In the genomic region with DNA sequence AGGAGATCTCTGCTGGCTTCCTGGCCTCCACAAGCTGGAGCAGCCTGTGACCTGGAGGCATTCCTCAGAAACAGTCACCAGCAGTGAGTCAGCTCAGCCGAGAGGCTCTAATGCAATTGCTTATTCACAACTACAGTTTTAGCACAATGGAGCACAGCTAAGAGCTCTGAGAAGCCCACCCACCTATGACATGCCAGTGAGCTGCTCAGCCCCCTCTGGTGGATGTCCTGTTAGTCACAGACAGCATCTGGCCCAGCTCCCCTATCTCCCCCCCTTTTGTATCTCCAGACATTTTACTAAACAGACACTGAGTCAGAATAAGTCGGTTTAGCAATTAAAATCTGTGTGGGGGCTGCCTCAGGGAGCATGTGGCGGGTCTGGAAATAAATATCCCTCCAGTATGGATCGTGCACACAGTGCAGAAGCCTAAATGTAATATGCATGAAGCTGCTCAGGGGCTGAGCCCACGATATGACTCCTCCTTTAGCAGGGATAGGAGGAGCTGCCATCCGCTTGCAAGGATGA, we compare ENCODE assay signal across 9 mouse cellular contexts.
A peak's percentile ranks its signal among the peaks of the same experiment; 100 is the strongest.
DNase-seq lines count a peak whose midpoint lies in the region; ATAC-seq and TF ChIP-seq lines count a peak whose summit lies in the region.
"Had no signal": no experiment of that assay in that cellular context is flagged by ENCODE, and none has a peak within 500 bp of the region (broad histone marks: within the 10 kb centered on the region; RNA-seq: fewer than 3 reads in every experiment).

No protein-coding gene starts in this region.

- H3K4me2 ChIP-seq in lung, embryonic 16.5 days (ENCODE audit: low read depth, low read length) = no peak overlapping the region
- H3K4me2 ChIP-seq in embryonic facial prominence, embryonic 15.5 days (replicated peaks) = peak overlapping the region; percentile 31
- H3K4me2 ChIP-seq in intestine, postnatal 0 days (replicated peaks; ENCODE audit: low read depth) = no peak overlapping the region
- peak overlapping the region; percentile 26 for H3K4me2 ChIP-seq in midbrain, embryonic 12.5 days (replicated peaks)

- peak; percentile 55 for TF ChIP-seq CTCF in intestine, postnatal 0 days (IDR thresholded peaks at IDR 0.05; ENCODE audit: low read depth)

- ATAC-seq in lung, embryonic 16.5 days (ENCODE audit: low read depth) = peak; percentile 44
- ATAC-seq in embryonic facial prominence, embryonic 15.5 days (ENCODE audit: insufficient number of reproducible peaks, low FRiP score, low TSS enrichment, low read depth) = peak; percentile 81
- ATAC-seq in intestine, postnatal 0 days = no peak
- peak; percentile 90 for ATAC-seq in midbrain, embryonic 12.5 days (ENCODE audit: low FRiP score, low read depth)
- ATAC-seq in inflammation-experienced regulatory T-cells, adult 6 months = no peak

- no peak overlapping the region for H3K9ac ChIP-seq in lung, embryonic 16.5 days (ENCODE audit: low read length)
- no peak overlapping the region for H3K9ac ChIP-seq in embryonic facial prominence, embryonic 15.5 days
- H3K9ac ChIP-seq in intestine, postnatal 0 days (ENCODE audit: low read depth, low read length) = no peak overlapping the region
- no peak overlapping the region for H3K9ac ChIP-seq in midbrain, embryonic 12.5 days (replicated peaks)
- H3K9ac ChIP-seq: liver, embryonic 14.5 days had no signal

- no peaks in the 10 kb centered on the region for H3K27me3 ChIP-seq in lung, embryonic 16.5 days (ENCODE audit: control insufficient read depth, insufficient read depth, low read depth, low read length)
- H3K27me3 ChIP-seq in embryonic facial prominence, embryonic 15.5 days = no peaks in the 10 kb centered on the region
- no peaks in the 10 kb centered on the region for H3K27me3 ChIP-seq in intestine, postnatal 0 days (replicated peaks; ENCODE audit: control insufficient read depth, insufficient read depth, low read length)
- 0 out of 2 replicates have a peak, but pooled peaks cover 1% of the 10 kb centered on the region for H3K27me3 ChIP-seq in midbrain, embryonic 12.5 days

- no peaks in the 10 kb centered on the region for H3K9me3 ChIP-seq in lung, embryonic 16.5 days (ENCODE audit: control insufficient read depth, low read length)
- H3K9me3 ChIP-seq in embryonic facial prominence, embryonic 15.5 days (replicated peaks) = no peaks in the 10 kb centered on the region
- no peaks in the 10 kb centered on the region for H3K9me3 ChIP-seq in intestine, postnatal 0 days (ENCODE audit: control insufficient read depth)
- H3K9me3 ChIP-seq in midbrain, embryonic 12.5 days = no peaks in the 10 kb centered on the region

- no peak overlapping the region for H3K4me3 ChIP-seq in lung, embryonic 16.5 days (ENCODE audit: low read length)
- H3K4me3 ChIP-seq in embryonic facial prominence, embryonic 15.5 days (replicated peaks) = no peak overlapping the region
- H3K4me3 ChIP-seq in intestine, postnatal 0 days (ENCODE audit: low read depth, low read length) = no peak overlapping the region
- no peak overlapping the region for H3K4me3 ChIP-seq in midbrain, embryonic 12.5 days

- H3K27ac ChIP-seq in lung, embryonic 16.5 days (ENCODE audit: low read length) = no peak overlapping the region
- peak overlapping the region; percentile 81 for H3K27ac ChIP-seq in embryonic facial prominence, embryonic 15.5 days (replicated peaks)
- no peak overlapping the region for H3K27ac ChIP-seq in intestine, postnatal 0 days (ENCODE audit: low read depth, low read length)
- H3K27ac ChIP-seq in midbrain, embryonic 12.5 days (replicated peaks) = peak overlapping the region; percentile 71
- H3K27ac ChIP-seq: liver, embryonic 14.5 days had no signal

- H3K4me1 ChIP-seq in lung, embryonic 16.5 days (replicated peaks; ENCODE audit: control insufficient read depth, insufficient read depth, low read length) = no peaks in the 10 kb centered on the region
- H3K4me1 ChIP-seq in embryonic facial prominence, embryonic 15.5 days = peaks cover 18% of the 10 kb centered on the region
- no peaks in the 10 kb centered on the region for H3K4me1 ChIP-seq in intestine, postnatal 0 days (replicated peaks; ENCODE audit: control insufficient read depth, insufficient read depth, low read length)
- H3K4me1 ChIP-seq in midbrain, embryonic 12.5 days = peaks cover 14% of the 10 kb centered on the region

- no peaks in the 10 kb centered on the region for H3K36me3 ChIP-seq in lung, embryonic 16.5 days (ENCODE audit: control insufficient read depth, insufficient read depth, low read length)
- no peaks in the 10 kb centered on the region for H3K36me3 ChIP-seq in embryonic facial prominence, embryonic 15.5 days
- H3K36me3 ChIP-seq in intestine, postnatal 0 days (ENCODE audit: control insufficient read depth, insufficient read depth) = no peaks in the 10 kb centered on the region
- no peaks in the 10 kb centered on the region for H3K36me3 ChIP-seq in midbrain, embryonic 12.5 days

- WGBS in lung, embryonic 16.5 days = 35% methylated on average over 6 of the region's 6 CpGs
- 9% methylated on average over 6 of the region's 6 CpGs for WGBS in embryonic facial prominence, embryonic 15.5 days
- 40% methylated on average over 6 of the region's 6 CpGs for WGBS in intestine, postnatal 0 days
- WGBS in midbrain, embryonic 12.5 days = 18% methylated on average over 6 of the region's 6 CpGs

- DNase-seq in lung, postnatal 25 days (ENCODE audit: low spot score) = no peak
- DNase-seq in yolk sac, embryonic 10.5 days (ENCODE audit: low spot score) = no peak
- DNase-seq in kidney, adult 18-20 months = no peak

Comparison
In these comparisons a context has a peak if more than half of its experiments do, and no peak if none do; other contexts are left out.
1. ATAC-seq: peak in lung, embryonic 16.5 days (single experiment), embryonic facial prominence, embryonic 15.5 days (single experiment) and midbrain, embryonic 12.5 days (single experiment); none in intestine, postnatal 0 days (single experiment) and inflammation-experienced regulatory T-cells, adult 6 months (single experiment).
2. H3K27ac ChIP-seq: peak in embryonic facial prominence, embryonic 15.5 days (single experiment) and midbrain, embryonic 12.5 days (single experiment); none in lung, embryonic 16.5 days (single experiment) and intestine, postnatal 0 days (single experiment).
3. H3K4me2 ChIP-seq: peak in embryonic facial prominence, embryonic 15.5 days (single experiment) and midbrain, embryonic 12.5 days (single experiment); none in lung, embryonic 16.5 days (single experiment) and intestine, postnatal 0 days (single experiment).